Mouse (Mus musculus): ENCODE data around the gene Trim8.

The Trim8 gene

GRCm38 (mm10) chr19:46504822-46505417, 3.4 kb downstream of the Trim8 start:
- no peak for DNase-seq (ENCODE audit: inconsistent ontology term)

DNA sequence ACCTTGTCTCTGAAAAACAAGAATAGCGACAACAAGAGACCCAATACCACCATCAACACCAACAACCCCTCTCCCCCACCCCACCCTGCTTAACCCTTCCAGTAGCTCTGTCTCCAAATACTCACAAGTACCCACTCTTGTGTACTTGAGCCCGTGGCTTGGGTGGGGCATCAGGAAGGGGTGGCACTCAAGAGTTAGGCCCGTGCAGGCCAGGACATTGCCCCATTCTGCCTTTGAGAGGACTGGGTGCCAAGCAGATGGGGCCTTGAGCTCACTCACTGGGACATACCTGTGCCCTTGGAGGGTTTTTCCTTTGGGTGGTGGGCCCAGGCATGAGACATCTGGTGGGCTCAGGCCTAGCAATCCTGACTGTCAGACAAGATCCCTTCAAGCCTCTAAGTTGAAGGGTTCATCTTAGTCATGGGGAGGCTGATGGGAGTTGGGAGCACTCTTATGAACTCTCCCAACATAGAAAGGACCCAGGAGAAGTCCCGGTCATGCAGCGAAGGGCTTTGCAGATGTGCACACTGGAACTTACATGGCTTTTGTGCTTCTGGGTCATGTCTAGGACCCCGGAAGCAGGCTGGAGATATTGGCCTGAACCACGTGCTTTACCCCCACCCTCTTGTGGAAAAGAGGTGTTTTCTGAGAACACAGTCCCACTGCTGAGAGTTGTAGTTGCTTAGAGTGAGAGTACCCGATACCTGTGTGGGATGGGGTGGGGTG, 4.3 kb downstream of the Trim8 start:
- DNase-seq (ENCODE audit: inconsistent ontology term) = no peak

DNA sequence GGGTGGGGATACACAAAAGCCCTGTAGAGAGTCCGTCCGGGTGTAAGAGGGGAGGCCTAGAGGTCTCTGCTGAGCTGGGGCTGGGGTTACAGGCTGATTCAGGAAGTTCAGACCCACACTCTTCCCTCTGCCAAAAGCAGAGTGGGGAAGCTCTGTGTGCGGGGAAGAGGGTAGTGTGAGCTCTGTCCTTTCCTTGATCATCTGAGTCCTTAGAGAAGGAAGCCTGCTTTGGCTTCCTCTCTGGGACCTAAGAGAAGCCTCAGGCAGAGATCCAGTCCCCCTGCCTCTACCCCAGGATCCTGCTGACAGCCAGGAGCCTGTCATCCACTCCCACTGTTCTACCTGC, 4.8 kb downstream of the Trim8 start:
- no peak for DNase-seq (ENCODE audit: inconsistent ontology term)

- peak; percentile 73 for DNase-seq (ENCODE audit: inconsistent ontology term)
Measured at GRCm38 (mm10) chr19:46507181-46507581, 5.7 kb downstream of the Trim8 start.

- no peak for DNase-seq (ENCODE audit: inconsistent ontology term)
Measured at GRCm38 (mm10) chr19:46507806-46508205, 6.3 kb downstream of the Trim8 start.

- no peak for DNase-seq (ENCODE audit: inconsistent ontology term)
Measured at GRCm38 (mm10) chr19:46508738-46509137, 7.2 kb downstream of the Trim8 start.

- DNase-seq (ENCODE audit: inconsistent ontology term) = no peak
Measured at GRCm38 (mm10) chr19:46509202-46509601, 7.7 kb downstream of the Trim8 start.

DNA sequence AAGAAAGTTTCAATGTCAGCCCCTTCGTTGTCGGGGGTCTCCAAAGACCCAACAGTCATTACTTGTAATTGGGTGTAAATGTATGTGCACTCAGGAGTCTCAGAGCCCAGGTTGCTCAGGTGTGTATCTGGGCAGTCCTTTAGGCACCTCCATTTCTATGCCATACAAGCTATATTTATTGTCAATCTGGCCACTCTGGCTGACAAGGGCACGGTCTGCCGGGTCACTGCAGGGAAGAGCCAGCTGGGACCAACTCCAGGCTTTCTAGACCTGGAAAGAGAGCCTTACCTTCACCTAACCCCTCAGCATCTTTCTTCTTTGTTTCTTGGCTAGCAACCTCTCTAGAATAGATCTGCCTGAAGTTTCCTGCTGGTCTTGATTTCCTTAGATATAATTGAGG, 8.2 kb downstream of the Trim8 start:
- no peak for DNase-seq (ENCODE audit: inconsistent ontology term)

DNA sequence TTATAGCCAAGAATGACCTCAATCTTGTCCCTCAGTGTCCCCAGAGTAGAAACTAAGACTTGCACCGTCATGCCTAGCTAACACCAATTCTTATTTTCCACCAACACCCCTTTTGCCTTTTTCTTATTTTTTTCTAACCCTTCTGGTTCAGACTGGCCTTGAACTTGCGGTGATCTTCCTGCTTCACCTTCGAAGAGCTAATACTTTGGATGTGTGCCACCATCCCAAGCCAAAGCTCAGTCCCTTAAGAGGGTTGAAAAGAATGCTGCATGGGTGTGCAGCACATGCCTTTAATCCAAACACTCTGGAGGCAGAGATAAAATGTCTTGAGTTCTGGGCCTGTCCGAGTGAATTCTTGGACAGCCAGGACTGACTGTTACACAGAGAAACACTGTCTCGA, 8.9 kb downstream of the Trim8 start:
- no peak for DNase-seq (ENCODE audit: inconsistent ontology term)

- DNase-seq (ENCODE audit: inconsistent ontology term) = no peak
Measured at GRCm38 (mm10) chr19:46510824-46511223, 9.3 kb downstream of the Trim8 start.

GRCm38 (mm10) chr19:46511263-46511662, 9.8 kb downstream of the Trim8 start:
- no peak for DNase-seq (ENCODE audit: inconsistent ontology term)

GRCm38 (mm10) chr19:46514387-46514786, 12.9 kb downstream of the Trim8 start:
- no peak for DNase-seq (ENCODE audit: inconsistent ontology term)

GRCm38 (mm10) chr19:46515287-46515821, 13.9 kb downstream of the Trim8 start:
- DNase-seq (ENCODE audit: inconsistent ontology term) = no peak

DNA sequence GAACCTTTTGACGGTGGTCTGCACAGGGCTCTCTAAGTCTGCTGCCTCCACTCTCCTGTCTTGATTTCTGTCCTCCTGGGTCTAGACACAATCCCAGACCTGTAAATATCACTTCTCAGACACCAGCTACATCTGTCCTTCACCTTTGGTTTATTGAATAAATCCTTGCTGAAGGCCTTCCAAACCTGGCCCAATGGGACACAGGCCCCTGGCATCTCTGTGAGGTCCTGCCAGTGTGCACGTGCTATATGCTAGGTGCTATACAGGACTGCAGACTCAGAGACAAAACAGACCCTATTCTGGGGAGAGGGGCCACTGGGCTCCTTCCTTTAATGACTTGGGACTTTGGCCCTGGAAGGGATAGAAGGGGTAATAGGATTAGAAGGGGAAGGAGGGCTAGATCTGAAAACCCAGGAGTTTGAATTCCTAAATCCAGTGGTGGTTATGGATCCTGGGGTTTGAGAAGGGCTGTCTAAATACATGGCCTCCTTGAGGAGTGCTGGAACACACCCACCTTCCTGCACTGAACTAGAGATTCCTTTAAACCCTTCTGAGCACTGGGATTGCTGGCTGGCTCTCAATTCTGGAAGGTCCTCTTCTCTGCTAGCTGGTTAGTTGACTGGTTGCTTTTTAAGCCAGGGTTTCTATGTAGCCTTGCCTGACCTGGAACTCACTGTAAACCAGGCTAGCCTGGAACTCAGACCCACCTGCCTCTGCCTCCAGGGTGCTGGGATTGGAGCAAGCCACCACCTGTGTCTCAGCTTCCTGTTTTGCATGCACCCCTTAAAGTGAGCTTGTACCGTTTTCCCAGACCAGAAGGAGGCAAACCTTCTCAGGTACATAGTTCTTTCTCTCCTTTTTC, 15.4 kb downstream of the Trim8 start:
- DNase-seq (ENCODE audit: inconsistent ontology term) = no peak

DNA sequence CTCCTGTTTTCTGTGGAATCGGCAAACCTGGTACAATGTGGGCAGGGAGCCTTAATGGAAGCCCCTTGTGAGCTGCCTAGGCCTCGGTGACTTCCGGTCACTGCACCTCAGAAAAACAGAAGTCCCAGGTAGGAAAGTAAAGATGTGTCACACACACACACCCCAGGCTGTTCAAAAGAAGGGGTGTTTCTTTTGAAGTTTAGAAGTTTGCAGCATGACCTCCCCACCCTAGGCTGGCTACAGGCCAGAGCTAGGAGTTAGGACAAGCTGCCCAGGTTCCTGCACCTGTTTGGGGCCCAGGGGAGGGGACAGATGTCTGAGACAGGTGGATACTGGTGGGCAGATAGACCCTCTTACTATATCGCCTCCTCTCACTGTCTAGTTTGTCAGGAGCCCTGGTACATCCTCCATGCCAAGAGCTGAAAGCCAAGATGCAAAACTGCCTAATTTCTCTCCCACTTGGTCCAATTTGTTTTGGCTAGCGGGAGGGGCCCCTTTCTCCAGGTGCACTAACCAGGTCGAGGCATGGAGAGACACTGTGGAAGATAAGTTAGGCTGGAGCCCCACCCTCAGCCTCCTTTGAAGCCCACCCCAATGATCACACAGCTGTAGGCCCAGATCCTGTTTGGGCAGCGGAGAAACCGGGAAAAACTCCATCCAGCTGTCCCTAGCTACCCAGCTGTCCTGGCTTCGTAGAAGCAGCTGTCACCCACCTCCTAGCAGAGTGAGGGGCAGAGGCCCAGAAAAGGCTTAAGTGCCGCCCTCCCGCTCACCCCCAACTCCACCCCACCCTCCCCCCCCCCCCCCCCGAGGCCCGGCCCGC, 16.2 kb downstream of the Trim8 start:
- no peak for DNase-seq (ENCODE audit: inconsistent ontology term)

GRCm38 (mm10) chr19:46518352-46518787, 16.9 kb downstream of the Trim8 start:
- no peak for DNase-seq (ENCODE audit: inconsistent ontology term)

- DNase-seq (ENCODE audit: inconsistent ontology term) = no peak
Measured at GRCm38 (mm10) chr19:46518828-46519621, 17.5 kb downstream of the Trim8 start.

DNA sequence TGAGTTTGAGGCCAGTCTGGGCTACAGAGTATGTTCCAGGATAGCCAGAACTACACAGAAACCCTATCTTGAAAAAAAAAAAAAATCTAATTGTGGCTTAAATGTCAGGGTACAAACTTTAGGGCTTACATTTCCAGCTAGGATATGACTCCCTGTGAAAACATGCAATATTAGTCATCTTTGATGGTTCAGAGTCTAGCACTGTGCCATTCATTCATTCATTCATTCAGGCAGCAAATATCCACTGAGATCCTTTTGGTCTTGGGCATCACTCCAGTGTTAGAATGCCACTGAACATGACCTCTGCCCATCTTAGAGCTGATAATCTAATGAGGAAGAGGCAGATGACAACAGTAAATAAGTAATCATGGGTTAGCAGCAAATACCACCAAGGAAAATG, 20.2 kb downstream of the Trim8 start:
- peak; percentile 62 for DNase-seq (ENCODE audit: inconsistent ontology term)

DNA sequence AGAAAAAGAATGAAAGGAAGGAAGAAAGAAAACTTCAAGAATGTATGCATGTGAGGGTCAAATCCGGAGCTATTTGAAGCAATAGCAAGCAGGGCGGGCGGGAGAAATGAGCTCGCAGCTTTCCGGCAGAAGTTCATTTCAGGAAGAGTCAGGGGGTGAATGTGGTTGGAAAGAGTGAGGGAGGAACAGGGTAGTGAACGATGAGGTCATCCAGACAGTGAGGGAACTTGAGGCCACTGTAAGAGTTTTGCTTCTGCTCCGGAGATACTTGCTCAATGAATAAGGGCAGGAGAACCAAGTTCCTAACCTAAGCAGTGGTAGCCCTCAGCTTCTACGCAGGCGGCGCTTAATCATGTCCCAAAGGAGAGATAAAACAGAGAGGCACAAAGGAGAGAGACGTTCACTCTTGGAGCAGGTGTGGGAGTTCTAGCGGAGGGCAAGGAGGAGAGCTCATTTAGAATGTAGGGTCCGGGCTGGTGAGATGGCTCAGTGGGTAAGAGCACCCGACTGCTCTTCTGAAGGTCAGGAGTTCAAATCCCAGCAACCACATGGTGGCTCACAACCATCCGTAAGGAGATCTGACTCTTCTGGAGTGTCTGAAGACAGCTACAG, 21.0 kb downstream of the Trim8 start:
- DNase-seq (ENCODE audit: inconsistent ontology term) = peak; percentile 68

DNA sequence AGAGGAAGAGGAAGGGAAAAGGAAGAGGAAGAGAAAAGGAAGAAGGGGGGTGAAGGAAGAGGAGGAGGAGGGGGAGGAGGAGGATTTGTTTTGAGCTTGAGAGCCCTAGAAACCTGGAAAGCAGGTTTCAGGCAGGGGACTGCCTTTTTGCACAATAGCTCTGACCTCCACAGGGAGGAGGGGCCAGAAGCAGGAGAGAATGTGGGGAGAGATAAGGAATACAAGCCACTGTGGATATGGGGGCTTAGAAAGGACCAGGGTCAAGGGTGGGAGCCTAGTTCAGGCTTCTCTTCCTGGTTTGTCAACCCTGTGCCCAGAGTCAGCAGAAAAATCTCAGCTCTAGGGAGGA, 21.6 kb downstream of the Trim8 start:
- no peak for DNase-seq (ENCODE audit: inconsistent ontology term)

Measured in Muller cell, postnatal 12 days (primary cell).